Mouse (Mus musculus): ENCODE measurements around the gene Pbx1.

- no peak for TF ChIP-seq CTCF (IDR thresholded peaks at IDR 0.05; ENCODE audit: low read depth)
- TF ChIP-seq EP300 (IDR thresholded peaks at IDR 0.05; ENCODE audit: low read depth) = no peak
These were observed 108.5 kb downstream of the Pbx1 start for GRCm38 (mm10) chr1:168323436-168324108.
